Mouse (Mus musculus) lung, postnatal 14 days (tissue): ENCODE measurements around the gene Pilra.

Source experiments
- DNase-seq: peaks from one replicate; pipeline ENCODE4 v3.0.0; 2021

Pilra gene

GRCm38 (mm10) chr5:137778635-137779034 lies 57.4 kb downstream of the Pilra start, which contains the start of gene Ppp1r35:
Gene Ppp1r35 (plus strand): TSS chr5:137778849.
- DNase-seq = peak; percentile 96

DNA sequence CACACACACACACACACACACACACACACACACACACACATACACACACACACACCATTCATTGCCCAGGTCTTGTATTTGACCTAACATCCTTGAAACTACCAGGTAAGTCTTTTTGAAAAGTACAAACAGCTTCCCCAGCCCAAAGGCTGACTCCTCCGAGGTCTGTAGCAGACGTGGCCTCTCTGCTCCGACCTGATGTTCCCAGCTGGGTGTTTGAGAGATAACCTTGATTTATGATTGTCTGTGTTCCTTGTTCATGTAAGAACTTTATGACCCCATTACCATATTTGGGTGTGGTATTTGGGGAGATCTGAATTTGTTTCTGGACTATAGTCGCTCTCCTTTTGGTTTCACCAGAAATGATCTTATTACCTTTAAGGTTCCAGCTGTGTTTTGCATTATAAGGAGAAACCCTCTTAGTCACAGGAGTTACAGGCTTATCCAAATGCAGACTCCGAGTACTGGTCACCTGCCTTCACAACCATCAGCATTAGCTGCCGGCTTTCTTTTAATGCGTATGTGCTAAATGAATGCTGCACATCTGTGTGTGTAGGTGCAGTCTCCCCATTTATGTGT lies 58.7 kb downstream of the Pilra start:
- DNase-seq = no peak

GRCm38 (mm10) chr5:137776408-137776918 lies 59.6 kb downstream of the Pilra start:
- no peak for DNase-seq

GRCm38 (mm10) chr5:137775587-137776290 lies 60.3 kb downstream of the Pilra start:
- no peak for DNase-seq

DNA sequence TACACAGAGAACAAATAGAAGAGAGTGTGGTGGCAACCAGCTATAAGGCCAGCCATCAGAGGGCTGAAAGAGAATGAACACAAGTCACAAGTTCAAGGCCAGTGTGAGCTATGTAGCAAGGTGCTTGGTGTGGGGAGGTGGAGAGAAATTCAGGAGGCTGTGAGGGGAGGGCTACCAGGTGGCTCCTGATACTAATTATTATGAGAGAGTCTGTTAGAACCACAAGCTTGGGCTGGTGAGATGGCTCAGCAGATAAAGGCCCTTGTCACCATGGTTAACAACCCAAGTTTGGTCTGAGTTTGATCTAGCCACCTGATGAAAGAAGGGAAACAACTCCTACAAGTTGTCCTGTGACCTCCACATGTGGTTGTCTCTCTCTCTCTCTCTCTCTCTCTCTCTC lies 63.3 kb downstream of the Pilra start:
- DNase-seq = no peak
